Mouse (Mus musculus) left cerebral cortex, adult 18-20 months (tissue): ENCODE measurements around the gene Shb. TPM values are rescaled to one million over a fixed set of nuclear protein-coding genes. Genes with fewer than 3 reads are reported as not detected.

Experiments
- DNase-seq, 2 experiments: peaks; one replicate each; pipeline ENCODE4 v3.0.0; 2021 to 2022; ENCODE audit warnings: low spot score in 2 of 2, mixed read lengths in 1 of 2
- total RNA-seq, 2 experiments: library from RNA; stranded (reverse); gene quantifications; 2 replicates each; pipeline ENCODE4 v1.2.3; 2021

The Shb gene
- total RNA-seq, 2 experiments from 2014 or later = 8.3 to 12.9 TPM

GRCm38 (mm10) chr4:45506613-45507012 lies 25.7 kb downstream of the Shb start:
- no peak for DNase-seq

GRCm38 (mm10) chr4:45505671-45506070 lies 26.6 kb downstream of the Shb start:
- no peak for DNase-seq

- no peak for DNase-seq
Observed at GRCm38 (mm10) chr4:45505191-45505590, 27.1 kb downstream of the Shb start.

- DNase-seq = no peak
Observed at GRCm38 (mm10) chr4:45503816-45504215, 28.5 kb downstream of the Shb start.

- DNase-seq = no peak
Observed at GRCm38 (mm10) chr4:45503380-45503779, 28.9 kb downstream of the Shb start.

GRCm38 (mm10) chr4:45502002-45502401 lies 30.3 kb downstream of the Shb start:
- no peak for DNase-seq

- DNase-seq = no peak
Observed at GRCm38 (mm10) chr4:45500381-45500780, 31.9 kb downstream of the Shb start.

GRCm38 (mm10) chr4:45499556-45499955 lies 32.7 kb downstream of the Shb start:
- DNase-seq = no peak

GRCm38 (mm10) chr4:45499081-45499480 lies 33.2 kb downstream of the Shb start:
- no peak for DNase-seq

GRCm38 (mm10) chr4:45498345-45498744 lies 33.9 kb downstream of the Shb start:
- DNase-seq = no peak

GRCm38 (mm10) chr4:45497282-45497681 lies 35.0 kb downstream of the Shb start:
- no peak for DNase-seq

- no peak for DNase-seq
Observed at GRCm38 (mm10) chr4:45495531-45496201, 36.6 kb downstream of the Shb start.

- DNase-seq = no peak
Observed at GRCm38 (mm10) chr4:45493786-45494400, 38.4 kb downstream of the Shb start.

GRCm38 (mm10) chr4:45493118-45493517 lies 39.2 kb downstream of the Shb start:
- DNase-seq = no peak

GRCm38 (mm10) chr4:45492681-45493081 lies 39.6 kb downstream of the Shb start:
- DNase-seq = no peak

GRCm38 (mm10) chr4:45491685-45492601 lies 40.3 kb downstream of the Shb start:
- DNase-seq = no peak

GRCm38 (mm10) chr4:45491119-45491679 lies 41.1 kb downstream of the Shb start:
- DNase-seq = no peak

GRCm38 (mm10) chr4:45490036-45490752 lies 42.1 kb downstream of the Shb start:
- no peak for DNase-seq

GRCm38 (mm10) chr4:45489141-45490035 lies 42.9 kb downstream of the Shb start:
- peak; percentile 26 to 38 for DNase-seq

GRCm38 (mm10) chr4:45487681-45488081 lies 44.6 kb downstream of the Shb start:
- DNase-seq = no peak
